Mouse (Mus musculus) erythroblast, embryonic 14.5 days (primary cell): ENCODE measurements around the gene Pde7b.

ENCODE experiments used
- GATA1 ChIP-seq: IDR thresholded peaks from 2 replicates; pipeline ENCODE4 v1.6.1; 2012; ENCODE audit warnings: low read length, inconsistent platforms, mixed read lengths
- TAL1 ChIP-seq: IDR thresholded peaks from 3 replicates; pipeline ENCODE4 v1.6.1; 2012; ENCODE audit warnings: low read length, inconsistent platforms, mixed read lengths

DNA sequence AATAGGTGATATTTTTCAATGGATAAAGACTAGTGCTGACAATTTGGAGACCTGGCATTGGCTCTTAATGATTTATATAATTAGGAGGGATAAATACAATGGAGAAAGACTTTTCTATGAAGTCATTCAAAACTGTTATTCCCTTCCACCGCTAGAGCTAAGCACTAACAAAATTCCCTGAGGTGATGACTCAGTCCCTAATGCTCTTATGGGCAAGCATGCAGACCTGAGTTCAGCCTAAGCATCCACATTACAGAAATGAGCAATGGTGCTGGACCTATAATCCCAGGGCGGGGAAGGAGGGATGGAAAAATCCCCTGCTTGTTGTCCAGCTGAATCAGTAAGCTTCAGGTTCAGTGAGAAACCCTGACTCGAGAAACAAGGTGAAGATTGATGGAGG lies 260.2 kb downstream of the Pde7b start:
- no peak for TF ChIP-seq GATA1
- no peak for TF ChIP-seq TAL1
